Mouse (Mus musculus): Measurements from ENCODE around the gene Vav3.

Gene Vav3

GRCm38 (mm10) chr3:109353814-109354213 is 13.4 kb downstream of the Vav3 start:
- DNase-seq: no peak

DNA sequence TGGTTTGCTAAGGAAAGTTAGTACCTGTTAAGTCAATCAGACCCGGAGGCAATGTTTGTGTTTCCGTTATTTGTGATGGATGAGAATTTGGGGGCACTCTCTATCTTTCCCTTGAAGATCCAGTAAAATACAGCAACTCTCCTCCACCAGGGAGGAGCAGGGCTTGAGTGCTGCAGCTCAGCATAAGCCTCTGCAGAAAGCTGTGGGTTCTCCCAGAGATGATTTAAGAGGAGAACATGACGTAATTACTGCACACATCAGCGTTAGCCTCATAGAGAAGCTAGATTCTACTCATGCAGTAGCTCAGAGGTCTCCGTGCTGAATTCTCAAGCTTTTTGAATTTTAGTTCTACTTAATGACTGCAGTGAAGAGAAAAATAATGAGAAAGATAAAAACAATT is 14.7 kb downstream of the Vav3 start:
- no peak for DNase-seq

DNA sequence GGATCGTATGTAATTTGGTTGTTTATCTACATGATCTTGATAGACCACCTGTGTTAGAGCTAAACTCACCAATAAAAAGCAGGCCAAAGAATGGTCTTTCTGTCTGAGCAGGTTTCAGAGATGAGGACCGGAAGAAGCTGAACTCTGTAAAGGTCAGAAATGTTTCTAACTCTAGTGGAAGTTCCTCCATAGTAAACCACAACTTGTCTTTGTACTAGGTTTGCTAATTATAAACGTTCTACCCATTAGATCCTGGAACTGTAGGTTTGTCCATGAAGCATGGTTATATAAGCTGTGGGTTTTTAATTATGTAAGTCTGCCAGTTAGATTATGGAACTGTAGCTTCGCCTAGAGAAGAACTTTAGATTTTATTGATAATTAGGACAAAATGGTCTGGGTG is 20.3 kb downstream of the Vav3 start:
- no peak for DNase-seq

DNA sequence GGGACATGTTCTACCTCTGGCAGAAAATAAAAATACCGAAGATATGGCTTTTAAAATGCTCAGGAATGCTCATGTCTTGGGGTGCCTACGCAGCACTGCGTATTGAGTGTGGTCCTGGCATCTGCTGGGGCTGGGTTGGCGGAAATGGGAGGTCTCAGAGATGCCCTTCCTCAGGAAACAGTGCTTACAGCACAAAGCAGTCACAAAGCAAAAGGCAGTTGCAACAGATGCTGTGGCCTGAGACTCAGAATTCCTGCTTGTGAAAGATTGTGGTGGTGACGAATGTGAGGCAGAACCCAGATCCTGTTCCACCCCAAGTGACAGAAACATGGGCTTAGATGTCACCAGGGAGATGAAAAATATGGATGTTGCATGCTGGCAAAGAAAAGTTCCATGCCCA is 21.4 kb downstream of the Vav3 start:
- DNase-seq: no peak

GRCm38 (mm10) chr3:109362310-109362709 is 21.9 kb downstream of the Vav3 start:
- no peak for DNase-seq

DNA sequence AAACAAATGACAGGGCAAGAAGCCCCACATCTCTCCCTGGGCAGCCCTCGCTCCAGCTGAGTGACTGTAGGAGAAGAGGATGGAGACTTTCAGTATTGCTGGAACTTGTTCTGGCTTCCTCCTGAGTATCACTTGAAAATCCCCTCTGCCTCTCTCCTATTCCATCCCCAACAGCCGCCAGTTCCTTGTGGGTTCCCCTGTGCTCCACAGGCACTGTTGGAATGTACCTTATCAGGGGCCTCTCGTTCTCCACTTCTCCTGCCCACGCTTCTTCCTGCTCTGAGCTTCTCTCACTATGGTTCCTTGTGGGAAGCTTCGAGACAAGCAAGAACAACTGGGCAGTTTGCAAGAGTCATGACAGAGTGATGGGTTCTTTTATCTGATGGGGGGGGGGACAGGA is 23.1 kb downstream of the Vav3 start:
- DNase-seq: no peak

GRCm38 (mm10) chr3:109365875-109366274 is 25.4 kb downstream of the Vav3 start:
- no peak for DNase-seq

DNA sequence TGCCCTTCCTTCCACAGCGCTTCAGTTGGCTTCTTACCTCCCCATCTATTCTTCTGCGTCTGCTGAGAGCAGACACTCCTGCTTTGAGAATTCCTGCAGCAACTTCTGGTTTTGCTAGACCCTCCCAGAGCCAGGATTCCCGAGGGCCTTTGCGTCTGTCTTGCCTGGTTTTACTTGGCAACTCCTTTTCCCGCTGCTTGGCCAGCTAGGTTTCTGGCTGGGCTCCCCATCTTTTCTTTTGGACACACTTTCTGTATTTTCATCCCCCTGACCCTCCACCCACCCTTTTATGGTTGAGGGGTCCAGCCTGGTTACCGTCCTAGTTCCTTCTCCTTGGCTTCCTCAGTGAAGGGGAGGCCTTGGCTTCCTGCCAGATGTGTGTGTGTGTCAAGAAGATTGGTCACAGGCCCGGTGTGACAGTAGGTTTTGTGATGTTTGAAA is 26.0 kb downstream of the Vav3 start:
- peak; percentile 5 to 6 for DNase-seq

- no peak for DNase-seq
Observed at GRCm38 (mm10) chr3:109368383-109369289, 28.2 kb downstream of the Vav3 start.

DNA sequence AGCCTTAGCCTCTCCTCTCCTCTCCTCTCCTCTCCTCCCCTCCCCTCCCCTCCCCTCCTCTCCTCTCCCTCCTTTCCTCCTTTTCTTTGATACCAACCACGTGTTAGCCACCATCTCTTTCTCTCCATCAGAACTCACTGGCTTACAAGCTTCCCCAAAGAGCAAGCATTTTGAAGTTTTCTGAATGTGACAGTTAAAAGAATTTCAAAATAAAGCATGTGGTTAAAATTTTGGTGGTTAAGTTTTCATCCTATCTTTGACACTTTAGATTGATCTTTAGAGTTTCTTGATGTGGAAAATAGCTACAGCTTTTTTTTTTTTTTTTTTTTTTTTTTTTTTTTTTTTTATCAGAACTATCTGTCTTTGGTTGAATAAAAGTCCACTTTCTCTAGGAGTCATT is 31.1 kb downstream of the Vav3 start:
- no peak for DNase-seq

GRCm38 (mm10) chr3:109372678-109373077 is 32.2 kb downstream of the Vav3 start:
- no peak for DNase-seq

- DNase-seq: no peak
Observed at GRCm38 (mm10) chr3:109378278-109378677, 37.8 kb downstream of the Vav3 start.

GRCm38 (mm10) chr3:109378684-109379083 is 38.2 kb downstream of the Vav3 start:
- no peak for DNase-seq

DNA sequence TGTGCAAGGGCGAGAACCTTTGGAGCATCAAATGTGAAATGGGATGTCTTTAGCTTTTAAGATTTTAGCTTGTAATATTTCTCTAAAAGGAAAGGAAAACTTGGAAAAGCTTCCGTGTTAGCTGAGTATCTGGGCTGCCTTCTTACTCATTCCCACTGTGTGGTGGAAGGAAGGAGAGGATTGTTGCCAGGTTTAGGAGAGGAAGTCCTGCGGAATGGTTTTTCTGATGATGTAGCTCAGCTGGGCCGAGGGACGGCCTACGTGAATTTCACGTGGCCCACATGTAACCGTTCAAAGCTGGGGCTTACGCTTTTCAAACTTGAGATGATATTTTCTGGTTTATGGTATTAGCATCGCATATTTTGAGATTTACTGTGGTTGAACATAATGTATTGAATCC is 48.3 kb downstream of the Vav3 start:
- no peak for DNase-seq

GRCm38 (mm10) chr3:109401527-109401926 is 61.1 kb downstream of the Vav3 start:
- no peak for DNase-seq

DNA sequence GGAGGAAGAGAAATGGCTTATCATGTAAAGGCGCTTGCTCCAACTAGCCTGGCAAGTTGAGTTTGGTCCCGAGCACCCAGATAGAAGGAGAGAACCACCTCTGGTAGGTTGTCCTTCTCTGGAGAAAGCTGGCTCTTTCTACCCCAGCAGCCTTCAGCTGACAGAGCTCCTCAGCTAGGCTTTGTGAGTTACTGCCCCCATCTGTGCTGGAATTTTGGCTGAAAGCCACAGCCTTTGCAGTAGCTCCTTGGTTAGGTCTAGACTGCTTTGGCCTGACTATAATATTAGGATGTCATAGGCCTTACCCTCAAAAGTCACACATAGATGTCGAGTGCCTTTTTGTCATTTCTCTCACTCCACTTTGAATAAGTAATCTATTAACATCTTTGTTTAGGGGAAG is 70.8 kb downstream of the Vav3 start:
- no peak for DNase-seq

DNA sequence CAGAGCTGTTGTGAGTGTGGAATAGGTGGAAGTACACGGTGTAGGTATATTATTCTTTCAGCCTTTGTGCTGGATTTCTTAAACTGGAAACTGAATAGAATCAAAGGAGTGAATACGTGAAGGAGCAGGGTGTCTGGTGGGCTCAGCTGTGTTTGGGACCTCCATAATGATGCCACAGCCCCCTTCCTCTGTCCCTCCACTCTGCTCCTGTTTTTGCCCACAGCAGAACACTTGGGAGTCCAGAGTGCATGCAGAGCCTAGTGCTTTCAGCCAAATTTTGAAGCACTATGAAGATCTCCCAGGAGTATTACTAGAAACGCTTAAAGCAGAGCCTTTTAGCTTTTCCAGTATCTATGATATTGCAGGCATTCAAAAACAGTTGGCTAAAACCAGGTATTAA is 80.0 kb downstream of the Vav3 start:
- DNase-seq: no peak

- DNase-seq: no peak
Observed at GRCm38 (mm10) chr3:109421019-109421418, 80.6 kb downstream of the Vav3 start.

GRCm38 (mm10) chr3:109423440-109424079 is 83.1 kb downstream of the Vav3 start:
- DNase-seq: no peak

- DNase-seq: no peak
Observed at GRCm38 (mm10) chr3:109431285-109431684, 90.8 kb downstream of the Vav3 start.

- no peak for DNase-seq
Observed at GRCm38 (mm10) chr3:109438552-109438951, 98.1 kb downstream of the Vav3 start.

DNA sequence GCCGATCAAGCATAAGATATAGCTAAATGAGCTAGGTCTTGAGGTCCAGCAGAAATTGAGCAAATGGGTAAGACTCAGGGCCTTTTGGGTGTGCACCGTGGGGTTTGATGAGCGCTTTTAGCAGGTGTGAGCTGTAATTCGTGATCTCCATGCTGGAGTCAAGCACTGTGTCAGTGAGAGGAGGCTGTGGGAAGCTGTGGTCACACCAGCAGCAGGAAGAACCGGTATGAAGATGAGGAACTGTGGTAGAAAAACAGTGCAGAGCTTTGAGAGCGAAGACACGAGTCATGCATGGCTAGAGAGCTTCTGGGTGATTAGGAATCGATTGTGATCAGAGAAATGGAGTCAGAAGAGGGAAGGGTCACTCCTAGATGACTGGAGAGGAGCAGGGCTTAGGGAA is 98.8 kb downstream of the Vav3 start:
- DNase-seq: no peak

DNA sequence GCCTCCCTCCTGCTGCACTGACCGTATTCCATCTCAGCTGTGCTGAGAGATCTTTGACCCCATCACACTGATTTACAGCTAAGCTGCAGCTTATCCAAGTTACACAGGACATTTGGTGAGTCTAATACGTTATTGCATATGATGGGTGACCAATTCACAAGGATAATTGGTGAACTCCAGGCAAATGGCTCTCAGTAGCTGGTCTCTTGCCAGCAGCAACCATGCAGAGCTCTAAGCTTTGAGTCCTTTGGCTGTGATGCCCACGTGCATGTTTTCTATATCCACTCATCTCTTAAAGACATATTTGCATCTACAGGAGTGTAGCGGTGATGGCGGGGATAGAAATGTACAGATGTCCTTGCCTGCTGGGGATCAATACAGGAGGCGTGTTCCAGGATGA is 99.5 kb downstream of the Vav3 start:
- DNase-seq: no peak

DNA sequence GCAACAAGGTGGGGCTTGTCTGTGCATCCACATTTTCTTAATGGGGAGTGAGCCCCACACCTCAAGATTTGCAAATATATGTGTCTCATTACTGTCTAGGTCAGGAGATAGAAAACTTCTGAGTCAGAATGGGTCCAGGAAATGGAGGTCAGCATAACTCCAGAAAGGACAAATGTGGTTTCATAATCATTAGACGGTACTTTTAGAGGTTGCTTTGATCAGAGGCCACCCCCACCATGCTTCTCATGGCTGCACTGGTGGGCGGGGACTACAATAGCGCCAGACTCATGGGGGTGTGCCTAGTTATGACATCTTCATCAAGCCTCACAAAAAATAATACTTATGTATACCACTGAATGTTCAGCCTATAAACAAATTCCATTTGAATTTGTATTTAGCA is 103.6 kb downstream of the Vav3 start:
- no peak for DNase-seq

Measured in cerebellum, postnatal 36 days (tissue).